Mouse (Mus musculus) spleen, adult 2 months (tissue): ENCODE measurements at regions not wholly inside any gene's neighbourhood (a gene's known extent, or its start where the extent isn't known, plus 50 kb on each side); places are given as distances from the start of the nearest gene placed in this dataset.
"Not testable (repeated sequence)": the region's sequence is repeated elsewhere in the genome, so short reads cannot be mapped to it uniquely, and the experiment has no call there.

Source experiments
- DNase-seq, 2 experiments: peaks; one replicate each; pipeline versions ENCODE4 v3.0.0 to v3.0.0-alpha.2; 2012 to 2021; ENCODE audit warnings: low spot score in 2 of 2, low read depth in 1 of 2
- H3K27ac ChIP-seq: fragments of 200-500 bp; 2 replicates; pipeline ENCODE4 v1.5.1; 2012; ENCODE audit warnings: low read length, inconsistent platforms; ENCODE audit not compliant: insufficient read depth
- H3K27me3 ChIP-seq: fragments of 200-500 bp; 2 replicates; pipeline ENCODE4 v1.6.1; 2012; ENCODE audit warnings: mild to moderate bottlenecking, moderate library complexity, low read length, inconsistent platforms; ENCODE audit not compliant: control insufficient read depth, insufficient read depth
- H3K36me3 ChIP-seq: fragments of 200-500 bp; 2 replicates; pipeline ENCODE4 v1.6.1; 2012; ENCODE audit warnings: mild to moderate bottlenecking, low read length, inconsistent platforms; ENCODE audit not compliant: control insufficient read depth, insufficient read depth
- H3K4me1 ChIP-seq: fragments of 200-500 bp; 2 replicates; pipeline ENCODE4 v1.6.1; 2011; ENCODE audit warnings: inconsistent platforms; ENCODE audit not compliant: control insufficient read depth, insufficient read depth, insufficient read length
- H3K4me3 ChIP-seq: fragments of 200-500 bp; 2 replicates; pipeline ENCODE4 v1.5.1; 2011; ENCODE audit warnings: mild to moderate bottlenecking, inconsistent platforms; ENCODE audit not compliant: insufficient read depth, insufficient read length; ENCODE audit errors: extremely low read depth
- CTCF ChIP-seq: fragments of 200-500 bp; IDR thresholded peaks from 2 replicates; pipeline ENCODE4 v1.5.1; 2011; ENCODE audit warnings: mild to moderate bottlenecking, inconsistent platforms; ENCODE audit not compliant: insufficient read depth, insufficient read length, insufficient replicate concordance; ENCODE audit errors: extremely low read depth
- POLR2A ChIP-seq: fragments of 200-500 bp; IDR thresholded peaks from 2 replicates; pipeline ENCODE4 v1.6.1; 2011; ENCODE audit warnings: low read depth, low read length, inconsistent platforms
- WGBS: fragments of 180-500 bp; shearing (Covaris S2); methylation state at CpG from one replicate; pipeline ENCODE4 v1.1.7; 2018; 5-methylcytosine and 5-hydroxymethylcytosine counted together

- no peaks in the 10 kb centered on the region for H3K36me3 ChIP-seq
- 68% methylated on average over 3 of the region's 3 CpGs for WGBS
- no peak overlapping the region for H3K27ac ChIP-seq
- no peak for DNase-seq
- no peaks in the 10 kb centered on the region for H3K4me1 ChIP-seq
- H3K27me3 ChIP-seq: no peaks in the 10 kb centered on the region
- H3K4me3 ChIP-seq: no peak overlapping the region
- TF ChIP-seq CTCF (no peak), POLR2A (no peak)
Measured at GRCm38 (mm10) chr12:54519370-54519769, 137.0 kb downstream of the Sptssa start.

- no peak overlapping the region for H3K4me3 ChIP-seq
- H3K4me1 ChIP-seq: no peaks in the 10 kb centered on the region
- no peak for TF ChIP-seq CTCF
- H3K27me3 ChIP-seq: no peaks in the 10 kb centered on the region
- no peak for DNase-seq
- H3K27ac ChIP-seq: no peak overlapping the region
- H3K36me3 ChIP-seq: no peaks in the 10 kb centered on the region
- 87% methylated on average over 3 of the region's 3 CpGs for WGBS
Measured at GRCm38 (mm10) chr12:54517265-54517664, 139.1 kb downstream of the Sptssa start.

- DNase-seq: no peak
- H3K4me1 ChIP-seq: no peaks in the 10 kb centered on the region
- 70% methylated on average over 3 of the region's 3 CpGs for WGBS
- H3K27ac ChIP-seq: no peak overlapping the region
- H3K4me3 ChIP-seq: no peak overlapping the region
- no peaks in the 10 kb centered on the region for H3K36me3 ChIP-seq
- H3K27me3 ChIP-seq: no peaks in the 10 kb centered on the region
- TF ChIP-seq CTCF (no peak), POLR2A (no peak)
Measured at GRCm38 (mm10) chr12:54516463-54516862, 139.9 kb downstream of the Sptssa start.

- H3K4me1 ChIP-seq, H3K4me3 ChIP-seq, H3K27ac ChIP-seq, H3K36me3 ChIP-seq, DNase-seq, H3K27me3 ChIP-seq: not testable (repeated sequence)
- 87% methylated on average over 4 of the region's 4 CpGs for WGBS
Measured at GRCm38 (mm10) chr12:54516039-54516438, 140.3 kb downstream of the Sptssa start.

DNA sequence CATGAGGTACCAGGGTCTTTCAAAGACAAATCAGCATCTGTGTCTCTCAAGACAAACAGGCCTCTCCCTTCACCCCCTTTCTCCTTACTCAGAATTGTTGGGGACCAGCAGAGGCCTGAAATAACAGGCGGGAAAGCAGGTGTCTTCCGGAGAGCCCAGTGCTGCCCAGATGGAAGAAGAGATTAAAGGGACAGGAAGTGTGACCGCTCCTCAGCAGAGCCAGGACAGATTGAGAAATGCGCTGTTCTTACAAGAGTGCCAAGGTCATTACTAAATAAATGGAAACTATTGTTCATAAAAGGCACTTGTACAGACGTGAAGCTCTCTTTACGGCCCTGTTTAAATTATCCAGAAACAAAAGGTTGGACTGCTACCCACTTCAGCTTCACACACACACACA is 146.5 kb downstream of the Sptssa start:
- Histone ChIP-seq H3K27me3 (no peaks in the 10 kb centered on the region), H3K27ac (no peak overlapping the region), H3K36me3 (no peaks in the 10 kb centered on the region), H3K4me3 (no peak overlapping the region), H3K4me1 (no peaks in the 10 kb centered on the region)
- DNase-seq: no peak
- TF ChIP-seq POLR2A (no peak), CTCF (no peak)
- WGBS: 45% methylated on average over 6 of the region's 6 CpGs

- H3K36me3 ChIP-seq: no peaks in the 10 kb centered on the region
- H3K4me1 ChIP-seq: no peaks in the 10 kb centered on the region
- no peak overlapping the region for H3K27ac ChIP-seq
- DNase-seq: no peak
- no peak overlapping the region for H3K4me3 ChIP-seq
- no peaks in the 10 kb centered on the region for H3K27me3 ChIP-seq
- TF ChIP-seq POLR2A (no peak), CTCF (no peak)
- WGBS: 91% methylated on average over 7 of the region's 7 CpGs
Measured at GRCm38 (mm10) chr12:54502775-54503174, 153.6 kb downstream of the Sptssa start.

DNA sequence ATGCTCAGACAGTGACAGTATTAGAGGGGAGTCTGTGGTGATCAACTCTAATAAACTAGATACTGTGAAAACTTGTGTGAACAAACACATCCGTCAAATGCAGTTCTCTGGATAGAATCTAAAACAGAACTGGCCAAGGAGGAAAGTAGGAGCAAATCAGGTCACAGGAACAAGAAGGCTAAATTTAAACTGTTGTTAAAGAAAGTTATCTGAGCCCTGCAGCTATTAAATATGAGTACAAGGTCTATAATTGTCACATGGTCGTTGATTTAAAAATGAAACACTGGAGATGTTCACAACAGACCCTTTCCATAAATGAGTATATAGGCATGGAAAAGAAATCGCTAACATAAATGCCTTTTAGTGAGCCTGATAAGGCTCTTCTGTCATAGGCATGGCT is 156.4 kb downstream of the Sptssa start:
- no peak for TF ChIP-seq POLR2A
- no peak for TF ChIP-seq CTCF
- WGBS: 63% methylated on average over 3 of the region's 3 CpGs

More for the DNA sequence above, 156.4 kb downstream of the Sptssa start:
- H3K27me3 ChIP-seq: no peaks in the 10 kb centered on the region
- H3K4me1 ChIP-seq: no peaks in the 10 kb centered on the region
- H3K4me3 ChIP-seq: no peak overlapping the region
- no peak for DNase-seq
- H3K36me3 ChIP-seq: no peaks in the 10 kb centered on the region
- H3K27ac ChIP-seq: no peak overlapping the region
